Mouse (Mus musculus) liver, postnatal 0 days (tissue): ENCODE measurements around the gene Ank.
A peak's percentile ranks its signal among the peaks of the same experiment; 100 is the strongest.

Experiments
- CTCF ChIP-seq: sonication (generic); IDR thresholded peaks from 2 replicates; pipeline ENCODE4 v1.5.1; 2016; ENCODE audit warnings: antibody characterized with exemption, low read depth
- EP300 ChIP-seq: IDR thresholded peaks from 2 replicates; pipeline ENCODE4 v1.6.1; 2016; ENCODE audit warnings: antibody characterized with exemption, low read depth, mild to moderate bottlenecking

DNA sequence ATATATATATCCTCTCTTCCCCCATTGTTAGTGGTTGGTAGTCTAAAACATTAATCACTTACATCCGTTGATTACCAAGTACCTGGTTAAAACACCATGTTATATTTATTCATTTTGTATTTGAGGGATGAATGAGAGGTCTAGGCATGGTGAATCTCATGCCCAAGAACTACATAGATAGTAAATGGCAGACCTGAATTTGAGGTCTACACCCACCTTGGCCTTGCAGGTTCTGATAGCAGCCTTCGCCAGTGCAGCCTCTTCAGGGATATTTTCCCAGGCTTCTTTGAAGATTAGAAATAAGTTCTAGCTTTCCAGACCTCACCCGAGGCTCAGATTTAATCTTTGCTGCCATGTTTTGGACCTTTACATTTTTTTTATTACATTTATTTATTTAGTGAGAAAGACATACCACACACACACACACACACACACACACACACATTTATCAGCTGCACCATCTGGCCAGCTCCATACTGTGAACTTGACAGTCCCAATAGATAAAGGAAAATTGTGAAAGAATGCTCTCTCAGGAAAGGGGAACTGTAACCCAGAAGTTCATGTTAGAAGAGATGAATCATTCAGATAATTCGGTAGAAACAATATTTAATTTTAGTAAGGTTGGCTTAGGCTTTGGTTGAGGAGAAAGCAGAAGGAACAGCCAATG is 2.5 kb downstream of the Ank start:
- TF ChIP-seq CTCF (no peak), EP300 (peak; percentile 91)
